Mouse (Mus musculus): ENCODE data around the gene Primpol. TPM values are rescaled to one million over a fixed set of nuclear protein-coding genes. Genes with fewer than 3 reads are reported as not detected.
A peak's percentile ranks its signal among the peaks of the same experiment; 100 is the strongest.

Gene Primpol
- polyA plus RNA-seq, 1 experiment from 2014 or later = 7.8 TPM

GRCm38 (mm10) chr8:46573964-46574363, 43.0 kb downstream of the Primpol start:
- Histone ChIP-seq H3K36me3 (replicated peaks) (peaks cover 3% of the 10 kb centered on the region; the same call in 1 of the 2 replicates), H3K27me3 (replicated peaks) (no peaks in the 10 kb centered on the region), H3K27ac (no peak overlapping the region), H3K4me2 (no peak overlapping the region), H3K9ac (no peak overlapping the region), H3K4me1 (no peaks in the 10 kb centered on the region), H3K9me3 (no peaks in the 10 kb centered on the region), H3K4me3 (no peak overlapping the region)
- ATAC-seq (replicated peaks) = no peak
- 89% methylated on average over 2 of the region's 2 CpGs for WGBS

DNA sequence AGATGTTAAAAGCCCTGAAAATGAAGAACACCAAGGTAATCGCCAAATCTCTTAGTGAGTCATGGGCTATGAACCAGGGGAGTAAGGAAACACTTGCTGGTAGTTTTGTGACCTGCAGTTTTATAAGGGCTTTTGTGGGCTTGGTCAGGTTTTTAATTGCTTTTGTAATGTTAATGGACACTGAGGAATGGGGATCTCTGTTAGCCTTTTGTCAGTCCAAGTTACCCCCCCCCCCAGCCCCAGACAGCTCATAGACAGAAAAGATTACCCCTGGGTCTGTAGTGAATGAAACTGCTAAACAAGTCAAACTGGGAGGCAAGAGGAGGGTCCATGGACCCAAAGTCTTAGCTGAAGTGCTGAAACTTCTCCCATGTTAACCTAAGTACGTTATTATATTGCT, 43.6 kb downstream of the Primpol start:
- H3K4me1 ChIP-seq = no peaks in the 10 kb centered on the region
- no peak overlapping the region for H3K4me2 ChIP-seq
- no peak overlapping the region for H3K27ac ChIP-seq
- ATAC-seq (replicated peaks) = no peak
- no peak overlapping the region for H3K9ac ChIP-seq
- H3K9me3 ChIP-seq = no peaks in the 10 kb centered on the region
- no peak overlapping the region for H3K4me3 ChIP-seq
- H3K36me3 ChIP-seq (replicated peaks) = peaks cover 3% of the 10 kb centered on the region; the same call in 1 of the 2 replicates
- H3K27me3 ChIP-seq (replicated peaks) = no peaks in the 10 kb centered on the region
- WGBS = 82% methylated on average over 2 of the region's 2 CpGs

DNA sequence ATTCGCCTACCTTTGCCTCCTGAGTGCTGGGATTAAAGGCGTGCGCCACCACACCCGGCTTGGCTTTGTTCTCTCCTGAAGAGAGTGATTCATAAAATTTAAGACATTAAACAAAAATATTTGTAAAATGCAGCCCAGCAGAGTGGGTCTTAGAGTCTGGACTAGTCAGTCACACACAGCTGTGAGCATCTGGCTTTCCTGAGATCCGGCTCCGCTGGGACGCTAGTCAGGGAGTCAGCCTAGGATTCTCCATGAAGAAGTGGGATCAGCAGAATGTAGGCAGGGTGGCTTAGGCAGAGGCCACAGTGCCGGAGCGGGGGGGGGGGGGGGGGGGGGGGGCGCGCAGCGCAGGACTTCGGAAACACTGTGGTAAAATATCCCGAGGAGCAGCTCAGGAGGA, 46.3 kb downstream of the Primpol start:
- ATAC-seq (replicated peaks) = no peak

DNA sequence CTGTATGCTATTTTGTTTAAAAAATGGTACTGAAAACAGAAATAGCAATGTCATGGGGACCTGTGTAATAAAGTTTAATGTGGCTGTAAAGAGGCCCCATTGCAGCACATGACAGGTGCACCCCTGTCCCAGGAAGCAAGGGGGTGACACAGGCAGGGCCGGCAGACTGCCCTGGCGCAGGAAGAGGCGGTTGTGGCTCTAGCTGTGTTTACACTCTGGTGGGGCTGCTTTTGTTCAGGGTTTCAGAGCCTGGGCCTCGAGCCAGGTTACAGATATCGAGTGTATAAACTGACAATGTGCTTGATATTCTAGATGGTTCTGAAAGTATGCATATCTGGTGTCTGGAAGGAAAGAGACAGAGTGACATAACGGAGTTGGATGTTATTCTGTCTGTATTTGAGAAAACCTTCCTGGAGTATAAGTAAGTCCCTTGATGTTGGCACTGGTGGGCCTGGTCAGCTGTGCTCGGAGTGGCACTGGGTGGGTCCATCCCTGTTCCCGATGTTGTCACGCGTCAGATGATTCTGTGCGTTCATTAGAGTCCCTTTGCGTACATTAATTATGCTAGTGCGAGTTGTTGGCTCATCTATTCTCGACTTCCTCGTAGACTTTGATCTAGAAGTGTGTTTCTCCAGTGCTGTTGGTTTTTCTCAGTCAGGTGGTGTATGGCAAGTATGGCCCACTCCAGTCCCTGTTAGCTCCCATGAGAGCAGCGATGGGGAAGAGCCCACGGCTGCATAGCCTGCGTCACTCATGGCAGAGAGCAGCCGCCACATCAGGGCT, 47.2 kb downstream of the Primpol start:
- H3K27me3 ChIP-seq (replicated peaks) = no peaks in the 10 kb centered on the region
- ATAC-seq (replicated peaks) = no peak
- no peaks in the 10 kb centered on the region for H3K9me3 ChIP-seq
- 92% methylated on average over 19 of the region's 19 CpGs for WGBS
- H3K4me3 ChIP-seq = no peak overlapping the region
- no peak overlapping the region for H3K27ac ChIP-seq
- H3K4me1 ChIP-seq = no peaks in the 10 kb centered on the region
- no peak overlapping the region for H3K9ac ChIP-seq
- H3K4me2 ChIP-seq = no peak overlapping the region
- no peaks in the 10 kb centered on the region for H3K36me3 ChIP-seq (replicated peaks)

More for the DNA sequence above, 46.3 kb downstream of the Primpol start:
- Histone ChIP-seq H3K9me3 (no peaks in the 10 kb centered on the region), H3K27ac (no peak overlapping the region), H3K36me3 (replicated peaks) (no peaks in the 10 kb centered on the region), H3K4me3 (no peak overlapping the region), H3K4me1 (no peaks in the 10 kb centered on the region), H3K27me3 (replicated peaks) (no peaks in the 10 kb centered on the region), H3K4me2 (no peak overlapping the region), H3K9ac (no peak overlapping the region)
- WGBS = 95% methylated on average over 8 of the region's 14 CpGs

- H3K4me3 ChIP-seq = no peak overlapping the region
- no peaks in the 10 kb centered on the region for H3K36me3 ChIP-seq (replicated peaks)
- 82% methylated on average over 2 of the region's 2 CpGs for WGBS
- H3K27ac ChIP-seq = no peak overlapping the region
- no peak for ATAC-seq (replicated peaks)
- H3K4me1 ChIP-seq = no peaks in the 10 kb centered on the region
- H3K9ac ChIP-seq = no peak overlapping the region
- H3K4me2 ChIP-seq = no peak overlapping the region
- H3K27me3 ChIP-seq (replicated peaks) = no peaks in the 10 kb centered on the region
- H3K9me3 ChIP-seq = no peaks in the 10 kb centered on the region
Observed at GRCm38 (mm10) chr8:46568942-46569341, 48.1 kb downstream of the Primpol start.

GRCm38 (mm10) chr8:46567946-46568345, 49.1 kb downstream of the Primpol start:
- H3K4me2 ChIP-seq = no peak overlapping the region
- no peaks in the 10 kb centered on the region for H3K36me3 ChIP-seq (replicated peaks)
- H3K27ac ChIP-seq = no peak overlapping the region
- no peak overlapping the region for H3K4me3 ChIP-seq
- ATAC-seq (replicated peaks) = no peak
- 94% methylated on average over 8 of the region's 8 CpGs for WGBS
- H3K9me3 ChIP-seq = no peaks in the 10 kb centered on the region
- no peaks in the 10 kb centered on the region for H3K27me3 ChIP-seq (replicated peaks)
- H3K4me1 ChIP-seq = no peaks in the 10 kb centered on the region
- no peak overlapping the region for H3K9ac ChIP-seq

DNA sequence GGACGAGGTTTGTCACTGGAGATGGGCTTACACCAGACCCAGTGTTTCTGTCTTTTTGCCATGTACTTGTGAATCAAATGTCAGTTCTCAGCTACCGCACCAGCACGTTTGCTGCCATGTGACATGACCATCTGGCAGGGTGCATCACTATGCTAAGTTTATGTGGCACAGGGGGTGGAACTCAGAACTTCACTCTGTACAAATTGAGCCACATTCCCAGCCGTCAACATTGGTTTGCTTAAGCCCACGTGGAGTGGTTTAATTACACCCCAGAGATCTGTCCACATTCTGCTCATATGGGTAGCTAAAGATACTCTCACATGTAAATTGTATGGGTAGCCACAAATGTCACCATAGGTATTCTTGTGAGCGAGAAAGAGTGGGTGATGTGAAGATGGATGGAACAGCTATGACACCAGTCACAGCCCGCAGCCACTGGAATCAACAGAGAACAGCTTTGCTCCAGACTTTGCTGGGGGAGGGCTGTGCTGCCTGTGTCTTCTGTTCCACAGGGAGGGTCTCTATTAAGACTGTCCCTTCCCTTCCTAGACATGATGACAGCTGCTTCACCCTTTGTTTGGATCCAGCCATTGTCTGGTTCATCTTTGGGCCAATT, 50.0 kb downstream of the Primpol start:
- 82% methylated on average over 7 of the region's 7 CpGs for WGBS
- Histone ChIP-seq H3K27ac (no peak overlapping the region), H3K36me3 (replicated peaks) (no peaks in the 10 kb centered on the region), H3K9ac (no peak overlapping the region), H3K9me3 (no peaks in the 10 kb centered on the region), H3K4me2 (no peak overlapping the region), H3K4me3 (no peak overlapping the region), H3K27me3 (replicated peaks) (no peaks in the 10 kb centered on the region), H3K4me1 (no peaks in the 10 kb centered on the region)
- ATAC-seq (replicated peaks) = no peak

- H3K36me3 ChIP-seq (replicated peaks) = no peaks in the 10 kb centered on the region
- no peak overlapping the region for H3K9ac ChIP-seq
- no peak overlapping the region for H3K27ac ChIP-seq
- 89% methylated on average over 16 of the region's 16 CpGs for WGBS
- no peaks in the 10 kb centered on the region for H3K27me3 ChIP-seq (replicated peaks)
- no peak overlapping the region for H3K4me2 ChIP-seq
- H3K4me3 ChIP-seq = no peak overlapping the region
- H3K4me1 ChIP-seq = no peaks in the 10 kb centered on the region
- no peak for ATAC-seq (replicated peaks)
- H3K9me3 ChIP-seq = no peaks in the 10 kb centered on the region
Observed at GRCm38 (mm10) chr8:46562333-46562732, 54.7 kb downstream of the Primpol start.

GRCm38 (mm10) chr8:46559428-46559827, 57.6 kb downstream of the Primpol start:
- WGBS = 77% methylated on average over 6 of the region's 6 CpGs
- Histone ChIP-seq H3K36me3 (replicated peaks) (no peaks in the 10 kb centered on the region), H3K9me3 (no peaks in the 10 kb centered on the region), H3K27ac (no peak overlapping the region), H3K4me2 (no peak overlapping the region), H3K9ac (no peak overlapping the region), H3K4me1 (no peaks in the 10 kb centered on the region), H3K27me3 (replicated peaks) (no peaks in the 10 kb centered on the region), H3K4me3 (no peak overlapping the region)
- no peak for ATAC-seq (replicated peaks)

GRCm38 (mm10) chr8:46552441-46552765, 64.6 kb downstream of the Primpol start:
- Histone ChIP-seq H3K36me3 (replicated peaks) (no peaks in the 10 kb centered on the region), H3K4me2 (peak overlapping the region; percentile 67), H3K9me3 (no peaks in the 10 kb centered on the region), H3K27ac (no peak overlapping the region), H3K4me3 (peak overlapping the region; percentile 54), H3K27me3 (replicated peaks) (no peaks in the 10 kb centered on the region), H3K4me1 (peaks cover 11% of the 10 kb centered on the region), H3K9ac (0 out of 2 replicates have a peak overlapping the region, but pooled peaks have one; percentile 22)
- ATAC-seq (replicated peaks) = no peak
- WGBS = 2% methylated on average over 10 of the region's 10 CpGs

- no peaks in the 10 kb centered on the region for H3K9me3 ChIP-seq
- WGBS = under 1% methylated on average over 50 of the region's 50 CpGs
- H3K36me3 ChIP-seq (replicated peaks) = no peaks in the 10 kb centered on the region
- peak within 1 kb of the TSS; percentile 82 for H3K27ac ChIP-seq
- H3K4me2 ChIP-seq = peak within 1 kb of the TSS; percentile 67
- peak within 1 kb of the TSS; percentile 64 for H3K9ac ChIP-seq
- H3K4me1 ChIP-seq = peaks cover 11% of the 10 kb centered on the region
- peak within 1 kb of the TSS; percentile 54 for H3K4me3 ChIP-seq
- H3K27me3 ChIP-seq (replicated peaks) = no peaks in the 10 kb centered on the region
- peak; percentile 100 for ATAC-seq (replicated peaks)
Observed at GRCm38 (mm10) chr8:46551615-46552440, 65.2 kb downstream of the Primpol start, which contains the start of gene Cenpu. TSS of gene Cenpu (plus strand) at chr8:46552028.

- 54% methylated on average over 4 of the region's 4 CpGs for WGBS
- Histone ChIP-seq H3K4me2 (peak overlapping the region; percentile 53), H3K27ac (peak overlapping the region; percentile 82; the same call in 1 of the 2 replicates), H3K9me3 (no peaks in the 10 kb centered on the region), H3K27me3 (replicated peaks) (no peaks in the 10 kb centered on the region), H3K4me3 (peak overlapping the region; percentile 54), H3K4me1 (peaks cover 11% of the 10 kb centered on the region), H3K9ac (no peak overlapping the region), H3K36me3 (replicated peaks) (no peaks in the 10 kb centered on the region)
- 0 out of 2 replicates have a peak, but pooled peaks have one; percentile 24 for ATAC-seq (replicated peaks)
Observed at GRCm38 (mm10) chr8:46551029-46551428, 66.0 kb downstream of the Primpol start.
